Mouse (Mus musculus) urinary bladder, postnatal 4 days (tissue): Measurements from ENCODE around the gene Fgfr4.
"Not testable (repeated sequence)": the region's sequence is repeated elsewhere in the genome, so short reads cannot be mapped to it uniquely, and the experiment has no call there.

Experiments
- DNase-seq, 2 experiments: peaks; one replicate each; pipeline ENCODE4 v3.0.0; 2021 to 2022; ENCODE audit warnings: low spot score in 2 of 2

Gene Fgfr4

GRCm38 (mm10) chr13:55171517-55172335 is 19.3 kb downstream of the Fgfr4 start:
- DNase-seq: peak in 1 of 2 experiments; percentile 61

DNA sequence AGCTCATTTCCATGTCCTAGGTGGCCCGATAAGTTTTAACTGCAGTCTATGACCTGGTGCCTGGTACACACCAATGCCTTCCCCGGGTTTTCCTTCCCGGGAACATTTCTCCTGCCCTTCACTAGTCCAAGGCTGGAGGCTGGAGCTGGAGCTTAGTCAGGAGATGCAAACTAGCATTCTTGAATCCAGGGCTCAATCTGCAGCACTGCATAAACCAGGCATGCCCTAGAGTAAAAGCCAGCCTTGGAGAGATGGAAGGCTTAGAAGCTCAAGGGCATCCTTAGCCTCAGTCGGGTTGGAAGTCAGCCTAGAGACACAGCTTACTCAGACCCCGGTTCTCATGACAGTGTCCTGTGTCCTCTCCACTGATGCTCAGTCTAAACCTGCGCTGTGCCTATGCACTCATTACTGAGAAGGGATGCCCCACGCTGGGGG is 19.9 kb downstream of the Fgfr4 start:
- peak in 1 of 2 experiments; percentile 46 for DNase-seq

DNA sequence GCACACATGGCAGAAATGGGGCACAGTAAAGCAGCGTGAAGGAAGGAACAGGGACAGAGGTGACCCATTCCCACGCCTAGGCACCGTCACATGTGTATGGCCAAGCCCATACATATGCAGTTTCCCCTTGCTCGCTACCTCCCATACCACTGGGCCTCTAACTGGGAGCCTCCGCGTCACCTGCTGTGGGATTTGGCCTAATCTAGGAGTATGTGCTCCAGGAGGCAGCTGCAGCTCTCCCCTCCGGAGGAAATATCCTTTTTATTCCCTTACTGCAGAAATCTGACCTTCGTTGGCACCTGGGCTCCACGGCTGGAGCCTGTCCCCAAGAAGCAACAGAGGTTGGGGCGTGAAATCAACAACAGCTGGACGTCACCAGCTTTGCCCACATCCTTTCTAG is 21.9 kb downstream of the Fgfr4 start:
- DNase-seq: peak in 1 of 2 experiments; percentile 49

- DNase-seq: no peak
These were observed 23.8 kb downstream of the Fgfr4 start for GRCm38 (mm10) chr13:55176265-55176664.

- DNase-seq: no peak
These were observed 25.6 kb downstream of the Fgfr4 start for GRCm38 (mm10) chr13:55177903-55178496.

- peak in 1 of 2 experiments; percentile 54 for DNase-seq
These were observed 26.1 kb downstream of the Fgfr4 start for GRCm38 (mm10) chr13:55178556-55178955.

DNA sequence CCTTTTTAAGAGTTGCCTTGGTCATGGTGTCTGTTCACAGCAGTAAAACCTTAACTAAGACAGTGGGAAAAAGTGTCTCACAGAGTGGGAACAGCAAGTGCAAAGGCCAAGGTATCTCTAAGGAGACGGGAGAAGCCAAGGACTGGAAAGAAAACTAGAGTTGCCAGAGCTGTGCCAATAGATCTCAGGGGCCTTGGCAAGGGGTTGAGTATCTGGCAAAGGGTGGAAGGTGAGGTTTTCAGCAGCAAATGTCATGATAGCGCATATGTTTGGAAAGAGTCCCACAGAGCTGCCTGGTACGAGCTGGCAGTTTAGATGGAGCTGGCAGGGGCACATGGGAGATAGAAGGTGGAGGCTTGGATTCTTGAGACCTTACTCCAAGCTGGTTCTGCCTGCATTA is 27.2 kb downstream of the Fgfr4 start:
- DNase-seq: no peak

DNA sequence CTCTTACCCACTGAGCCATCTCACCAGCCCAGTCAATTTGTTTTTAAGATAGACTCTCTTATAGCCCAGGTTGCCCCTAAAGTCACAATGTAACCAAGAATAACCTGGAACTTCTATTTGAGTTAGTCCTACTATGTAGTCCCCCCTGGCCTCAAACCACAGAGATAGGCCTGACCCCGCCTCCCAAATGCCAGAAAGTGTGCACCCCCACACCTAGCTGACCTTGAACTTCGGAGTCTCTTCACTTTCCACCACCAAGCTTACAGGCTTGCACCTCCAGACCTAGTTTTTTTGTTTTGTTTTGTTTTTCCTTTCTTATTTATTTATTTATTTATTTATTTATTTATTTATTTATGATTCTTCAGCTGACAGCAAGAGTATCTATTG is 29.3 kb downstream of the Fgfr4 start:
- no peak for DNase-seq

- DNase-seq: peak in 1 of 2 experiments; percentile 72
These were observed 29.9 kb downstream of the Fgfr4 start for GRCm38 (mm10) chr13:55182173-55182894.

GRCm38 (mm10) chr13:55183382-55183781 is 30.9 kb downstream of the Fgfr4 start:
- no peak for DNase-seq

- not testable (repeated sequence) for DNase-seq
These were observed 34.6 kb downstream of the Fgfr4 start for GRCm38 (mm10) chr13:55187062-55187461.

DNA sequence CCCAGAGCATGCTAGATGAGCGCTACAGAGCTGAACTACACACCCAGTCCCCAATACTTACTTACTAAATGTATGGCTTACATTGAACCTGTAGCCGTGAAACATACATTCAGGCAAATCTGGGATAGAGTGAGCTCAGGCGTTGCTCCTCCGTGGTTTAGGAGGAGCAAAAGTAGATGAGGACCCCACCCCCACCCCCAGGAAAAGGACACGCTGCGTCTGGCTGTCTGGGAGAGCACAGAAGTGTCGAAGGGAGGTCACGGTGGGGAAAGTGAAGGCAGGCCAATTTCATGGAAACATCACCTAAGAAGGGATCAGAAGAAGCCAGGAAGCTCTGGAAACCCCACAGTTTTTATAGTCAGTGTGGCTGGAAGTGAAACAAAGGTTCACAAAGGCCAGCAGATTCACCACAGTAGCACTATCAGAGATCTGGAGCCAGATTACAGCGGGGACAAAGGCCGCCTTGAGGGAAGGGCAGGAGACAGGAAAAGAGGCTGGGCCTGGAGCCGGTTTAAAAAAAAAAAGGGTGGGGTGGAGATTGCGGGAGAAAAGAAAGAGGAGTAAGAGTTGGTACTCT is 37.2 kb downstream of the Fgfr4 start:
- no peak for DNase-seq

GRCm38 (mm10) chr13:55190121-55190868 is 37.9 kb downstream of the Fgfr4 start:
- DNase-seq: peak; percentile 94

DNA sequence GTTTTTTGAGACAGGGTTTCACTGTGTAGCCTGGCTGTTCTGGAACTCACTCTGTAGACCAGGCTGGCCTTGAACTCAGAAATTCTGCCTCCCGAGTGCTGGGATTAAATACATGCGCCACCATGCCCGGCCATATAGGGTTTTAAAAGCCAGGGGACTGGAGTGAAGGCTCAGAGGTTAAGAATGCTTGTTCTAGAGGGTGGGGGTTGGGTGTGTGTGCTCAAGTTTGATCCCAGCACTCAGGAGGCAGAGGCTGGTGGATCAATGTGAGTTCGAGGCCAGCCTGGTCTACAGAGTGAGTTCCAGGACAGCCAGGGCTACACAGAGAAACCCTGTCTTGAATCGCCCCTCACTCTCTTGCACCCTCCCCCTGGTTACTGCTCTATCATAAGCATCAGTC is 39.1 kb downstream of the Fgfr4 start:
- DNase-seq: no peak

DNA sequence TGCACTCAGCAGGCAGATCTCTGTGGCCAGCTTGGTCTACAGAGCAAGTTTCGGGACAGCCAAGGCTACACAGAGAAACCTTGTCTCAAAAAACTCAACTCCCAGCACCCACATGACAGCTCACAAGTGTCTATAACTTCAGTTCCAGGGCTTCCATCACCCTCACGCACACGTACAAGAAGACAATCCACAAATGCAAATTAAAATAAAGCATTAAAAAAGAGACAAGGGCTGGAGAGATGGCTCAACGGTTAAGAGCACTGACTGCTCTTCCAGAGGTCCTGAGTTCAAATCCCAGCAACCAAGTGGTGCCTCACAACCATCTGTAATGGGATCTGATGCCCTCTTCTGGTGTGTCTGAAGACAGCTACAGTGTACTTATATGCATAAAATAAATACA is 50.3 kb downstream of the Fgfr4 start:
- not testable (repeated sequence) for DNase-seq

DNA sequence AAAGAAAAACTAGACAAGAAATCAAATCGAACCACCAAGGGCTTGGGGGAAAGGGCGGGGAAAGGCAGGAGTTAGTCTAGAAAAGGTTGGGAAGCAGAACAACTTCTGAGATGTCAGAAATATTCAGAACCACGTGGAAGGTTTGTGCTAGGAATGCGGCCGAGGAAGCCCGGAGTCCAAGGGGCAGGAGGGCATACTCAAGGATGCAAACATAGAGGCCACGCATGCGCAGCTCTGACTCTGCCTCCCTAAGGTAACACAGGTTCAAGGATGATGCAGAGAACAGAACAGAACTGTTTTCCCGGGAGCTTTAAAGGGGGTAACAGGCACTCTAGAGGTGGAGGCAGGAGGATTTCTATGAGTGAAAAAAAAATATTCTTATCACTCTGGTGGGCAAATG is 51.3 kb downstream of the Fgfr4 start:
- DNase-seq: no peak

GRCm38 (mm10) chr13:55204667-55205389 is 52.4 kb downstream of the Fgfr4 start:
- no peak for DNase-seq

DNA sequence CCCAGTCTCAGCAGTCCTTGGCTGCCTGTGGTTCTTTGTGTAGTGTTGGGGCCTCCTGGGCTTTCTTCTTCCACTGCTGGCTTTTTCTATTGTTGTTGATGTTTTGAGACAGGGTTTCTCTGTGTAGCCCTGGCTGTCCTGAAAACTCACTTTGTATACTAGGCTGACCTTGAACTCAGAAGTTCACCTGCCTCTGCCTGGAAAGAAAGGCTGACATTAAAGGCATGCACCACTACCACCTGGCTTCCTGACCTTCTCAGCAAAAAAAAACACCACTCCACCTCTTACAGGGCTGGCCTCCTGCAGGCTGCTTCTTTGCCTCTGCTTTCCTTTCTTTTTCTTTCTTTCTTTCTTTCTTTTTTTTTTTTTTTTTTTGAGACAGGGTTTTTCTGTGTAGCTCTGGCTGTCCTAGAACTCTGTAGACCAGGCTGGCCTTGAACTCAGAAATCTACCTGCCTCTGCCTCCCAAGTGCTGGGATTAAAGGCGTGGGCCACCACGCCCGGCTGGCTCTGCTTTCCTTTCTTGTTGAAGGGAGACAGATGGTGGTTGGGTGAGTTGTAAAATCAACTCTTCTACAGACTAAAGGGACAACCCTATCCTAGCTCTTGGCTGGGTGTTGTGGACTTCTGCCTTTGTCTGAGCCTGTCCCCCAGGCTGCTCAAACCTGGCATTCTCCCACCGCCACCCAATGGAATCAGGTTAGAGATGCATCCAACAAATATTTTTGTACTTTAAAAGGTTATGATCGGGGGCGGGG is 53.2 kb downstream of the Fgfr4 start:
- DNase-seq: no peak

DNA sequence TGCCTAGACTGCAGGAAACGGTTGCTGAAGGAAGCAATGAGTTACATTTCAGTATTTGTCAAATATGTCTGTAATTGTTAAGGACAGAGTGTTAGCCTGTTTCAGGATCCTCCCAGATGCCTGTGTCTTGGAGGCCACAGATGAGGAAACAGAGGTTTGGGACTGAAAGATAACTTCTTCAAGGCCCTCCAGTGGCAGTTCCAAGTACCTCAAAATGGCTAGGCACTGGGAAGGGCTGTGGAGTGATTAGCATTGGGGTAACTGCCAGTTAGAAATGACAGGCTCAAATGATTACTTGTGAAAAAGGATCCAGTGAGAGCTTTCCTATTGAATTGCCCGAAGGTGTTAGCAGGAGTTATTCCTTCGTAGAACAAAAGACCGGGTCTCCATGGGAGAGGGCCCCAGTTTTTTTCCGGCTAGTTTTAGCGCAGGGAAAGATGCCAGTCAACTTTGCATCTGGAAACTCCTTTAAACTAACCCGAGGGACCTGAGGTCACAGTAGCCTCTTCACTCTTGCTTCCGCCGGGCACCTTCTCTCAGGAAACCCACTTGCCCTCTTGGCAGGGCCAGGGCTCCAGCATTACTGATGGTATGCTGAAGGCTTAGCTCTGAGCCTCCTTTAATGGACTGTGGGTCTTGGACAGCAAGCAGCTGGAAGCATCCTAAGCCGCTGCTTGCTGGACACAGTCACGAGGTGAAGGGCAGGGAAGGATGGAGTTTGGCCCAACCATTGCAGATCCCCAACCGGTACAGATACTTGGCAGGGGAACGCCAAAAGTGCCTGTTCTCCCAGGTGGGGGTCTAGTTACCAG is 56.6 kb downstream of the Fgfr4 start:
- no peak for DNase-seq
